Mouse (Mus musculus) cerebellum, adult 11-12 months (tissue): ENCODE data around the gene Rrad.
A peak's percentile ranks its signal among the peaks of the same experiment; 100 is the strongest.
"Not testable (repeated sequence)": the region's sequence is repeated elsewhere in the genome, so short reads cannot be mapped to it uniquely, and the experiment has no call there.

Experiments
- DNase-seq: peaks from one replicate; pipeline ENCODE4 v3.0.0; 2022

The Rrad gene

DNA sequence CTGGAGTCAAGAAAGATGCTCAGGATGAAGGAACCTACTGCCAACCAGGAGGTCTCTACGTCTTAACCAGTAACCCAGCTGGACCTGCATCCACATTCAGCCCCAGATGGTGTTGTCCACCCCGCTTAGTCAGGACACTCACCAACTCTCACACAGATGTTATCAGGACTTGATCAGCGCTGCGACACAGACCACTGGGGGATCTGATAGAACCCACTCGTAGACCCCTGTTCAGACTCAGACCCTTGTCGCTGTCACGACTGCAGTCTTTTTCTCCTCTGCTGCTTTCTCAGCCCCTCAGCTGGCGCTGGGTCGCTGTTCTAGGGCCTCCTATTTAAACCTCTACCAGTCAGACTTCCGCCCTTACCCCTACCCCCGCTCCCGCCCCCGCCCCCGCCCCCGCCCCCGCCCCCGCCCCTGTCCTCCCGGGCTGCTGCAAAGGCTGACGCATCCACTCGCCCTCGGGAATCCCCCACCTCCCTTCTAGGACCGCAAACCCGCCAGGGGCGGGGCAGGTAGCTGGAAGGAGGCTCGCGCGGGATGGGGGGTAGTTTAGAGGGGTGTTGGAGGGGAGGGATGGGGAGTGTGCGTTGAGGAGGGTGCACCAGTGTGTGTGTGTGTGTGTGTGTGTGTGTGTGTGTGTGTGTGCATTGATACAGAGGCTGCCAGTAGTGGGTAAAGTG is at the start of gene Rrad:
Gene Rrad (minus strand): TSS at position 347 of the 683 bp plus-strand sequence.
- DNase-seq: no peak

DNA sequence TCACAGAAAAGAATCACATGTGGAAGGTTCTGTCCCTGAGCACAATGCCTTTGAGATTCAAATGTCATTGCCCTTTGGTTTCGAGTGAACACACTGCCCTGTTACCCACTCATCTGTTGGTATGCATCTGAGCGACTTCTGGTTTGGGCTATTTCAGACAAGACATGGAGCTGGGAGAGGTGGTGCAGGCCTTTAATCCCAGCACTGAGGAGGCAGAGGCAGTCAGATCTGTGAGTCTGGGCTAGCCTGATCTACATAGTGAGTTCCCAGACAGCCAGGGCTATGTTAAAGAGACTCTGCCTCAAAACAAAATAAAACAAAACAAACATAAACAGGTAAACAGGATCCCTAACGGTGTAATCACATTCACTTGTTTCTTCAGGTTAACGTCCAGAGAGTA is 24.5 kb upstream of the Rrad start:
- DNase-seq: no peak

DNA sequence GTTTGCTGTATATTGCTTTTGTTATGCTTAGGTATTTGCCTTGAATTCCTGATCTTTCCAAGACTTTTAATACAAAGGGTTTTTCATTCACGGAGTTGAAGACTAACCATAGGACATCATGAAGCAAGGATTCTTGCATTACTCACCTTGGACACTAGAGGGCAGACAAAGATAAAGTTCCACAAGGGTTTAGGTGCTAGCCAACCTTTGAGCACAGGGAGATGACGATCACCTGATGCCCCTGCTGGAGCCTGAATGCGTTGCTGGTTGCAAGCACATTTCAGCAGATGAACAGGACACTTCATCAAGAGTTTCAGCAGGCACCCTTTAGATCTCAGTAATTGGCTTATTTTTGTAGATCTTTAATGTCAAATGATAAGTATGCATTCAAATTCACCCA is 23.9 kb upstream of the Rrad start:
- DNase-seq: peak; percentile 66

DNA sequence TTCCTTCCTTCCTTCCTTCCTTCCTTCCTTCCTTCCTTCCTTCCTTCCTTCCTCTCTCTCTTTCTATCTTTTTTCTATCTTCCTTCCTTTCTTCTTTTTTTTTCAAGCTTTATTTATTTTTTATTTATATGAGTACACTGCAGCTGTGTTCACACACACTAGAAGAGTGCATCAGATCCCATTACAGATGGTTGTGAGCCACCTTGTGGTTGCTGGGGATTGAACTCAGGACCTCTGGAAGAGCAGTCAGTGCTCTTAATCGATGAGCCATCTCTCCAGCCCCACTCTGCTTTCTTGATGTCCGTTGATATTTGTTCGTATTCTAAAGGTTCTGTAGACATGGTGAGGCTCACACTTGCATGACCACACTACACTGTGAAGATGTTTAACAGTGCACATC is 13.1 kb upstream of the Rrad start:
- DNase-seq: not testable (repeated sequence)

DNA sequence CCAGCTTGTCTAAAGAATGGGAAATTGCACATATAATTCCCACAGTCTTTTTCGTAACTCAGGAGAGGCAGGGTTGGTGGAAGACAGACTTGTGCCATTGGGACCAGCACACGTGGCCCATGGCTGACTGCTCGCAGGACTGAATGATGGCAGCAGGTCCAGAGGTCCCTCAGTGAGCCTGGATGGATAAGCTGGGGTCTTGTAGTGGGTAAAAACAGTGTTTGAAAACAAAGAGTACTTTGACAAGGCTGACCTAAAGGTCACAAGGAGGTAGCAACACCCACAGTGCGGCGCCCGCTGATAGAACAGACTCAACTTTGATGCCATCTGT is 11.2 kb upstream of the Rrad start:
- DNase-seq: no peak

DNA sequence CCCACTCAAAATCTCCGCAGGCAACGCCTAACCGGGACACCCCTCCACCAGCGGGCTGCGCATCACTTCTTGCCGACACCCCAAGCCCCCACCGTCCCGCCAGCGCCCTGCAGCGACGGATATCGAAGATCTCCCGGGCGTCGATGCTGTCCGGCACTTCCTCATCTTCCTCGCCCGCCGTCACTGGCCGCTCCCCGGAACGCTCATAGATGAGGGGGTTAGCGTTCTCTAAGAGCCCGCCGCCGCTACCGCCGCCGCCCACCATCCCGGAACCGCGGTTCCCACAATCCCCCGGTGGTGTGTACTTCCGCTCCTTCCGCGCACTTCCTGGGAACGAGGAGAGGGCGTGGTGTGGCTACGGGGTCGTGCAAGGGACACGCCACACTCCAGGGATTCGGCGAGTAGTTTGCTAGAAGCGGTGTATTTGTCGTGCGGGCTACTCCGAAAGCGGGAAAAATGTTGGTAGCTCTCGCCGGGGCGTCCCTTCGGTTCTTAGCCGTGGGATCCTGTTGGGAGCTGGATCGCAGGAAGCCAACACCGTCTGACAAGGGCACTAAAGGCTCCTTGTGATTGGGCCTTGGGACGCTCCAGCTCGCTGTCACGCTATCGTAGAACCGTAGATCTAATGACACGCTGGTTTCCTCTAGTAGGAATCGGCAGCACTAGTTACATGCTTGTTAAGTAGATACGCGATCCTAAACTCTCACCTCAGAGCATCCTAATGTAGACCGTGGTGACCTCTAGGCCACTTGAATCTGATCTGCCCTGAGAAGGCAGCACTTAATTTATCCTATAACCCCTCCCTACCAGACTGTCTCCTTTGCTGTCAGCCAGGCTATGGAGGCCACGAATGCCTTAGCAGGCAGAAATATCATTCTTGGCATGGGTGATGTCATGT is 10.5 kb upstream of the Rrad start, which contains the start of gene Ciao2b:
Gene Ciao2b (minus strand): TSS at position 540 of the 898 bp plus-strand sequence.
- peak; percentile 86 for DNase-seq

DNA sequence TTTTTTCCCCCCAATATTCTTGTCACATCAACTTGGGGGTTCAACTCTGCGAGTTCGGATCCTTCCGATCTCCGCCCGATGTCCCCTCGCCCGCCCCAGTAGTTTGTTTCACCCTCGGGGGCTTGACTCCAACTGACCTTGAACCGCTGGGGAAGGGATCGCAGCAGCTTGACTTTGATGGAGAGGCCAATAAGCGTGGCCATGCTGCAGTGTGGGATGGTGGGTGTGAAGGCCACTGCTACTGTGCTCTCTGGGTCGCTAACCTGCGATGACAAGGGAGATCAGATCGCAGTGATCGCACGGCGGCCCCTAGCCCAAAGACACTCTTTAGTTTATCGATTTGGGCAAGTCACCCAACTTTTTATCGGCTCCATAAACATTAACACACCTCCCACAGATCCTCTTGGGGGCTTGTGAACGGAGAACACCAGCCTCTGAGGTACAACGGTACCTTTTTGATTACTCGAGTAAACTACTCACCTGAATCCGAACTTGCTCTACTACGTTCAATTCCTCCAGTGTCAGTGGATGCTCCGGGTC is 9.8 kb upstream of the Rrad start:
- peak; percentile 35 for DNase-seq

- no peak for DNase-seq
Measured at GRCm38 (mm10) chr8:104640241-104640640, 9.1 kb upstream of the Rrad start.

GRCm38 (mm10) chr8:104638010-104638409 is 6.9 kb upstream of the Rrad start:
- no peak for DNase-seq

DNA sequence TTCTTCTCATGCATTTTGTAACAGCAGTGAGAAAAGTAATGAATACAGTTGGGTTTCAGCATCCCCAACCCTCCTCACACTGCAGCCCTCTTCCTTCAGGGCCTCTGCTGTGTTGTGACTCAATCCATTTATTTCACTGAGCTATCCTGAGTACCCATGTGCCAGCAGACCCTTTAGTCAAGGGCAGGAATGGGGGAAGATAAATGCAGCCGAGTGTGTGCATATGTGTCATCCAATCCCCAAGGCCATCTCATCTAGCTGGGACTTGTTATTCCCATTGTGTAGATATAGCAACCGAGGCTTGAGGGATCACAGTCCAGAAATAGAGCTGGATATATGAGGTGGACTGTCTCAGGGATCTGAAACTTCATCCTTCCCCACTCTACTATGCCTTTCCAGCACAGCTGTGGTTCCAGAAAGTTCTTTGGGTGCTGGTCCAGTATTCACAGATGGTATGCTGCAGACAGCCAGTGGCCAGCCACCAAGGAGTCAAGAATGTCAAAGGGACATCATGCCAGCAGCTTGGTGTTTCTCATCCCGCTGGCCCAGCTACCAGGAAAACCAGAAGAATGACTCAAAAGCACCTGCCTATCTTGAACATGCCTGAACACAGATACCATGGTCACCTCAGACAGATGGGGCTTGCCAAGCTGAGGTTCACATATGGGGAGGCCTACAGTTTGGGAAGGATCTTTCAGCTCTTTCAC is 4.0 kb upstream of the Rrad start:
- no peak for DNase-seq

DNA sequence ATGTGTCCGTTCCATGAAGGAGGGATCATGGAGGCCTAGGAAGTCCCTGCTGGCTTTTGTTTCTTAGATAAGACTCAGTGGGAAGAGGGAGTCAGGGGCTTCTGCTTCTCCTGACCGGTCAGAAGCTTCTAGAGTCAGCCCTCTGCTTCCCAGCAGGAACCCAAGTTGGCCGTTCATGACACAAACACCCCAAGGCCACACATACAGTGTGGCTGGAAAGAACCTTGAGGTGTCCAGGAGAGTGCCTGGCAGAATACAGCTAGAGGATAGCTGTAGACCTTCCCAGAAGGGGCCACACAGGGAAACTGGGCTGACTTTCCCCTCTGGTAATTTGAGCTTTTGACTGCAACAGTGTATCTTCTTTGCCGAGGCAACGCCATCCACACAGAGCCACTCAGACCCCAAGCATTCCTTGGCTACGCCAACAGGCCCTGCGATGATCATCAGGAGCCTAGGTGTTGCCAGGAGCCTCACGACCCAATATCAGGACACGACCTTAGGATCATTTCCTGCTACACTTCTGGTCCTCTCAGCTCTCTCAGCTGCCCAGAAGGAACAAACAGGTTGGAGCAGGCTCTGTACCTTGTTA is 2.1 kb upstream of the Rrad start:
- DNase-seq: no peak

GRCm38 (mm10) chr8:104632486-104632885 is 1.4 kb upstream of the Rrad start:
- no peak for DNase-seq

DNA sequence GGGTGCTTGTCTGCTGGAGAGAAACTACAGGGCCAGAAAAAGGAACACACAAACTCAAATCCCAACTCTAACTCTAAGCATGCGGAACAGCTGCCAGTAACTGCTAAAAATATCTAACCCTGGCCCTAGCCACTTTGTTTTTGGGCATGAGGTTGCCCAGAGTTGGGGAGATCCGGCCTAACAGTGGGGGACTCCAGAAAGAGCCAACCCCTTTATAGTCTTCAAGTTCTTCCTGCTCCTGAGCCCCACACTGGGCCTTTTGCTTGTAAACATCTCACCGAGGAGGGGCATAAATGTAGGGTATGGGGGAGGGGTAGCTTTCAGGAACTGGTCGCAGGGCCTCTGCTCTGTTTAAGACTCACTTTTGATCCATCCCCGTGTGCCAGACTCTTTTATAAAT is 848 bp upstream of the Rrad start:
- no peak for DNase-seq

DNA sequence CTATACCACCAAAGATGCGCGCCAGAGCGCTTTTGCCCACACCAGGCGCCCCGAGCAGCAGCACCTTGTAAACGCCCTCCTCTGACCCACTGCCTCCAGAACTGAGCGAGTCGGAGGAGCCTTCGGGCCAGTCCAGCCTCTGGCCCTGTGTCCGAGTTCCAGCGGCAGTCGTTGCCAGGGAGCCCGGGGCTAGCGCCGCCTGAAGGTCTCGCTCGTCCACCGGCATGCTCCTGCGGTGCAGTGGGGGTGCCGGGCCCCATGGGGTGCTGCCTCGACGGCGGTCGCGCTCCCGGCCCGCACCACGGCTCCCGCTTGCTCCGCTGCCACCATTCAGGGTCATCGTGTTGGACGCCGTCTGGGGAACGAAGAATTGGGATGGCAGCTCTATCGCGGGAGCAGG is 553 bp downstream of the Rrad start:
- DNase-seq: no peak

DNA sequence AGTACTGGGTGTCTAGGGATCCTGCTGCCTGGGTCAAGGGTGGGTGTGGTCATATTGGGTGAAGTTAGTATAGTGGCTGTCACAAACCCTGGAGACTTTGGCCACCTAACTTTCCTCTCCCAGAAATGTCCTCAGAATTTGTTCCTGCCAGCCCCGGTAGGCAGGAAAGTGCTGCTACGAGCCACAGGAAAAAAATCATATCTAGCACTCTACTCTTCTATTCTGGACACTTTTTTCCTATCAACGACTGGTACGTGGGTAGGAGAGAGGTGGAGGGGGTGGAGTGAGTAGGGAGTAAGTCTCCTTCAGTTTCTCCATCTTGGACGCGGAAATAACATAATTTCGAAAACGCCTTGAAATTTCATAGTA is 1.0 kb downstream of the Rrad start:
- DNase-seq: no peak

GRCm38 (mm10) chr8:104629306-104630110 is 1.6 kb downstream of the Rrad start:
- no peak for DNase-seq

GRCm38 (mm10) chr8:104628402-104628801 is 2.7 kb downstream of the Rrad start:
- DNase-seq: no peak

- no peak for DNase-seq
Measured at GRCm38 (mm10) chr8:104627065-104627740, 3.9 kb downstream of the Rrad start.

GRCm38 (mm10) chr8:104624161-104624560 is 7.0 kb downstream of the Rrad start, which contains the start of gene Cdh16:
Gene Cdh16, minus strand, starts transcription at chr8:104624396.
- no peak for DNase-seq

- DNase-seq: no peak
Measured at GRCm38 (mm10) chr8:104620765-104621164, 10.4 kb downstream of the Rrad start.

DNA sequence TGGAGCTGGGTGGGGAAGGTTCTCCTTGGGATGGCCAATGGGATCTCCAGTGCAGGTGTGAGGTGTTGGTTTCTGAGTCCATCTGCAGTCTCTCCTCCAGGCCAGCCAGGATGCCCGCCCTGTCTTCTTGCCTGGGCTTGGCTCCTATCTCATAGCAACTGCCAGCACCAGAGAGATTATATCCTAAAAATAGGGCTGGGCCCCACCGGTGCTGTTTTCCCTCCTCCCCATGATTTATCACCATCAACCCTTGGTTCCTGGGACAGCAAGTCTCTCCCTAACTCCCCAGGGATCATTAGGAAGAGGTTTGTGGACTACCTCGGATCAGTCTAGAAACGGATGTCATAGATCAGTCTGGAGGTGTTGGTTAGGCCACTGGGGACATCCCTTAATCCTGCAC is 18.0 kb downstream of the Rrad start:
- no peak for DNase-seq

DNA sequence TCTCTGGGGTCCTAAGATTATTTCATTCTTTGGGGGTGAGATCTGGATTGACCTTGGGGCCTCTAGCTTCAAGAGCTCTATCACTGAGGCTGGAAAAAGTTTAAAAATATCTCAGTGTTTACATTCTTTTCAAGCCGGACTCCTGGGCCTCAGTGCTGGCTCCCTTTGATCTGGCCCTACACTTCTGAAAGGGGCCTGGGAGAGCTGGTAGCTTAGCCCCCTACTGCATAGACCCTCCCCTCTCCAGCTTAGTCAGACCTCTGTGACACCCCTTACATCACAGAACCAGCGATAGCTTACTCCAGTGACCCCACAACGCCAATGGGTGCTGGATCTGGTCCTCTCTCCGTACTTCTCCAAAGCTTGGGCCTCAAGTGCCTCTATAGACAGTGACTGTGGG is 19.5 kb downstream of the Rrad start:
- DNase-seq: no peak
